Mouse (Mus musculus): ENCODE results near the gene Elmo1.

Elmo1 gene

DNA sequence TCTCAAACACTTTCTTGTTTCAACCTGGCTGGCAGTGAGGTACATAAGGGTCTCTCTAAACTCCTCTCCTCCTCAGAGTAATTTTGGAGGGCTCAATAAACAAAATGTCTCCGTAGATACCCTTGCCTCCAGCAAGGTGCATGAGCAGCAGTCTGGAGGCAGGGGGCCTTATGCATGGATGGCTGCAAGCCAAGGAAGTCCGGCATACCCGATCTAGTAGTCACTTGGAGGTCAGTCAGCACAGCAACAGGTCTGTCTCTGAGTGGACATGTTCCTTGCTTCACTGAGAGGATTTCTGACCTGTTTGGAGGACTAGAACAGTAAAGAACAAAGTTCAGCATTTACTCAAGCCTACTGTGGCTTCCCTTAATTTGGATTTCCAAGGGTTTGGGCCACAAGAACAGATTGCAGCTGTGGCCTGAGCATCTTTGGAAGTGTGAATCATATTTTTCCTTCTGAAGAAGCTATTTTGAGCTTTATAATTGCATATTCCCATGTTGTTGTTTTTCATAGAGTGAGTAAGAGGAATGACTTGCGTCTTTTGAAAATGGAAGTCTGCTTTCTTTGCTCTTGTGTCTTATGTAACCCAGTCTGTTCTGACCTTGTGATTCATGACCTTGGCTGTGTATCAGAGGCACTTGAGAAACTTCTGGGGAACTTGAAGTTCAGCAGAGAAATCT is 296.2 kb downstream of the Elmo1 start:
- no peak for DNase-seq (ENCODE audit: low spot score)

- no peak for DNase-seq (ENCODE audit: low spot score)
These were observed 302.6 kb downstream of the Elmo1 start for GRCm38 (mm10) chr13:20392824-20393598.

DNA sequence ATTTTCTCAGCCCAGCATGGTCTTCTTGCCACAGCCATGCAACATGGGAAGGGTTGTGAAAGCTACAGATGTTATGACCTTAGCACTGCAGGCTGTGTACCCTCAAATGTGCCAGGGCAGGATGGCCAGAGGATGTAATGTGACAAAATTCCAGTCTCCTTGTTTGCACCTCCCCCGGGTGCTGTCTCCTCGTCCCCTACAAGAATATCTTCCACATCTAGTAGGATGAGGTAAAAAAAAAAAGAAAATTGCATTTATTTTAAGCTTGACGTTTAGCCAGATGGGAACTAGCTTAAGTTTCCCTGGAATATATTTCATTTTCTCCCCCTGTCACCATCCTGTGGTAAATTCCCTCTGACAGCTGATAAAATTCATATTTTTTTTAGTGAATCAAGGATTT is 307.3 kb downstream of the Elmo1 start:
- DNase-seq (ENCODE audit: low spot score): no peak

DNA sequence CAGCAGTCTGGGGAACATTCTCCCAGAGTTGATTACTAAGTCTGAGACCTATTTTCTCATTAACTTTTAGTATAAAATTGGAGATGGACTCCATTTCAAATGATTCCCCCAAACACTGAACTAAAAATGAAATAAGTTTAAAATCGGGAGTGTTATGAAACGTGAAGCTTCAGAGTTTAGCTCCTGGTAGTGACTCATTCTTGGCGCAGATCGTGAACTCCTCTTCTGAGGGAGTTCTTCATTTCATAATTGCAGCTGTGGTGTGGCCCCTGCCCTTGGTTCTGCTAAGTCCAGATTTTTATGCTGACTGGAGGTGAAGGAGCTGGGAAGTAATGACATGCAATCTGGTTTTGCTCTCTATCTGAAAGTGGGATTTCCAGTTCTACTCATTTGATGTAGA is 307.9 kb downstream of the Elmo1 start:
- DNase-seq (ENCODE audit: low spot score): no peak

DNA sequence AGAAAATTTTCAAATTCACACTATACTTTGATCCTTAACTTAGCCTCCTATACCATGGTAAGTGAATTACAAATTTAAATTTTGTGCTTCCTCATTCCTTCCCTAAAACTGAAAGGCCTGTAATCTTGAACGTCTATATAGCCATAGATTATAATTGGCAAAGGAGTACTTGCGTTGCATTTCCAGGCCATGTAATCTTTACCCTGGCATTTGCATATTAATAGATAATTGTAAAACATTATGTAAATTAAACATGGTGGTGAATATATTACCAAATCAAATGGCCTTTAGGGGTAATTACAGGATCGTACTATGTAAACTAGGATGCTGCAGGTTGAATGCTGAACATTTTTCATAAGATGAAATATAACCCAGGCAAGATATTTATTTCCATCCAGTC is 314.1 kb downstream of the Elmo1 start:
- DNase-seq (ENCODE audit: low spot score): no peak

GRCm38 (mm10) chr13:20406470-20407213 is 316.2 kb downstream of the Elmo1 start:
- DNase-seq (ENCODE audit: low spot score): no peak

- no peak for DNase-seq (ENCODE audit: low spot score)
These were observed 320.1 kb downstream of the Elmo1 start for GRCm38 (mm10) chr13:20410306-20411101.

DNA sequence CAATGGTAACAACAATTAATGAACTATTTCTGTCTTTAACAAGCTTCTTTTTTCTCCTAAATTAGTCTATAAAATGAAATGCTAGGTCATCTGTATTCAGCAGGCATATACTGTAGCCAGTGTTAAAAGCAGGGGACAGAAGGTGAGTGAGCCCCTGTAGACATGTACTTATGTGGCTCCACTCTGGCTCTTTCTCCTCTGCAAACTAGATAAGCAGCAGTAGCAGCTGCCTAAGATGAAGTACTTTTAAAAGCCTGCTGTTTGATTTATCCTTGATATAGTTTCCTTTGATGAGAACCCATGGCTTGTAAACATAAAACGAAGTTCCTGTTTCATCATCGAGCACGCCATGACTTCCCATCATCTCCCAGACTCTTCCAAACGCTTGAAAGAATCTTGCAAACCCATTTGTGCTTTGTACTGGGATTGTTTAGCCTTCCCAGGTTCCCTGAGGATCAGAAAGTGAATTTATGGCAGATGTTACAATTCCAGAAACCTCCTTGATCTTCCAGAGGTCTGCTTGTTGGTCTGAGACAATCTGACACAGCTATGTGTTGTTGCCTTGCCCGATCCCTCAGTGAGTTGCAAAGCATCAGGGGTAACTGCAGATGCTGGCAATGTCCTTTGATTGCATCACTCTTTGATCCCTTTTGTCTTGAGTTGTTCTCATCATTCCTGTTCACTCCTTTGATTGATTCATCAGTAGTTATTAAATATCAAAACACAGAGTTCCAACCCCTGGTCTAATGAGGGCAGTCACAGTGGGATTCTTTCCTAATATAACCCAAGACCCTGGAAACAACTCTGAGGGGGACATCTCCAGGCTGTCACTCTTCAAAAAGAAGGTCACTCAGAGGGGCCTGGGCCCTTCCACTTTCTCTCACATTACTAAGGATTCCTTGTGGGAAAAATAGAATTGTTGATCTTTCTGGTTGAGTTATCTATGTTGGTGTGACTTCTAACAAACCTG is 326.6 kb downstream of the Elmo1 start:
- no peak for DNase-seq (ENCODE audit: low spot score)

- DNase-seq (ENCODE audit: low spot score): no peak
These were observed 340.6 kb downstream of the Elmo1 start for GRCm38 (mm10) chr13:20430998-20431397.

DNA sequence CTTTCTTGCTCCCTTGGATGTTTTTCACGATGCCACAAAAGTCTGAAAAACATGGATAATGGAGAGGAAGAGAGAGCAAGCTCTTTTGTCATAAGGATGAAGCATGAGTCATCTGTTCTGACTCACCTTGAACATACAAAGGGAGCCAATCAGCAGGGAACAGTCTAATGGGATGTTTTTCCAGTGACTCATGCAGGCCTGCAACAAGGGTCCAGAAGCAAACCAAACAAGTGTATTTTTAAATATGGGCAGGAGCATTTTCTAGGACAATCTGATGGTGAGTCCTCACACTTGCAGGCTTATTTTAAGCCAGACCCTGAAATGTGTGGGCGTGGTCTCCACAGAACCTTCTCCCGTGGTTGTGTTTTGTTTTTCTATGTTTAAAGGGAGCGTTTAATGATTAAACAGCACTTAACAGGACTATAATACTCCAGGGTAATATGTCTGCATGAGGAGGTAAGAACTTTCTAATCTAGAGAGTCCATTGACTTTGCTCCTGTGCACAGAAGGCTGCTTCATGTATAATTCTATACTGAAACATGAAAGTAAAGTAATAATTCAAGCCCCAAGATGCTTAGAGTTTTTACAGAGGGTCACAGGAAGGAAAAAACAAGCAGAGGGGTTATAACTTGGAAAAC is 342.9 kb downstream of the Elmo1 start:
- no peak for DNase-seq (ENCODE audit: low spot score)

GRCm38 (mm10) chr13:20434071-20434470 is 343.7 kb downstream of the Elmo1 start:
- DNase-seq (ENCODE audit: low spot score): no peak

- no peak for DNase-seq (ENCODE audit: low spot score)
These were observed 349.1 kb downstream of the Elmo1 start for GRCm38 (mm10) chr13:20439488-20439887.

DNA sequence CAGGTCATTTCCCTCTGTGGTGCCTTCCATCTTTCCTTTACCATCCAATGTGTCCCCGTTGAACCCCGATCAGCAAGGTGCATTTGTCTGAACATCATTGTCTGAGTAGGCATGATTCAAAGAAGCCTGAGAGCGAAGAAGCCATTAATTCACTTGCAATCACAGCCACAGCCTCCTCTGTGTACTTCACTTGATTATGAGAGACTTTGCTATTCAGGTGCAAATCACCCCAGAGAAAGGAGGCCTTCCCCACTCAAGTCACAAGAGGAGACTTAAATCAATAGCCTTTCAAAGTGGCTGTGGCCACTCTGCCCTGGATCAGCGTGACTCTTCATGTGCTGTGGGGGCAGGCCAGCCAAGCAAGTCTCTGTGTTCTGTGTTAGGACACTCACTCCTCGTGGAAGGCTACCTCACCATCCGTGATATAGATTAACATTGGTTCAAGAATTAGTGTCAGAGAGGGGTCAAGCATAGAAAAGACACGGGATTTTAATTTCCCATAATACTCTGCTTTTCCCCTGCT is 360.5 kb downstream of the Elmo1 start:
- no peak for DNase-seq (ENCODE audit: low spot score)

DNA sequence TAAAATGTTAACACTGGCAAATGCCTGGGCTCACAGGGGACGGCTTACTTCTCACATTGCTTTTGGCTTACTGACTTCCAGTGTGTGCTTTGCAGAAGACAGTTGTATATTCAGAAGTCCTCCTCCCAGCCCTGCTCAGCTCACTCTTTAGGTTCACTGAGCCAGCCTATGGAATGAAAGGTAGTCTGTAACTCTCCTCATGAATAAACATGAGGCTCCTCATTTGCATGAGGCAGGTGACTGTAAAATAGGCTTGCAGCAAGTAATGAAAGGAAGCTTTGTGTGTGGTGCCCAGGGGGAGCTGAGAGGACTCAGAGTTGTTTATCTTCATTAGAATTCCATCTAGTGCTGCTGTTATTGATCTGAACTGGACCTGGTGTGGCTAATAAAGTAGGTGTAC is 364.0 kb downstream of the Elmo1 start:
- DNase-seq (ENCODE audit: low spot score): no peak

DNA sequence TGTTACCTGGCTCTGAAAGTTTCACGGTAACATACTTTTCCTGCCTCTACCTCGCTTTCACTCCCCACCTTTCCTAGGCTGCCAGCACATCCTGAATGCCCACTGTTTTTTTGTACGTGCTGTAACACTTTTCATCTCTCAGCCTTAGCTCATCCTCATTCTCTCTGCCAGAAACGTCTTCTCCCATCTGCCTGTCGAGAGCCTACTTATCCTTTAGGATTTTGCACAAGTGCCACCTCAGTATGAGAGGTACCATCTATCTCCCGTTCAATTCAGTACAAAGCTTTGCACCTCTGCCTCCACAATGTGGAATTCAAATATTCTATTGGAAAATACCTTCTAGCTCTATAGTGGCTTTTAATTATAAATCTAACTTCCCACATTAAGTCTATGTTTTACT is 369.7 kb downstream of the Elmo1 start:
- no peak for DNase-seq (ENCODE audit: low spot score)

DNA sequence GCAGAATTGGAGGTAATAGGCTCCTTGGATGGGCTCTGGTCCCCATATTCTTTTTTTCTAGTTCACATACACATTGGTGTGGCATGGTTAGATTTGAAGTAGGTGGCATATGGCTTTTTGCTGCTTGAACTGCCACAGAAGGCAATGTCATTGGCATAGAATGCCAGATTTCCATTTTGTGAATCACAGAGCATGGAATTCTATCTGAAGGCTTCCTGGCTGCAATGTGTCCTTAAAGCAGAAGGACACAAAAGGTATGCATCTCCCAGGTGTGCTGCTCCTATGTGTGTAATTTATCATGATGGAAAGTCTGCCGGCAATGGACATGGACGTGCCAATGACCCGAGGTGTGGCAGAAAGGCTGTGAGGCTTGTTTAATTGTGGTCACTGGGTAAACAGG is 371.2 kb downstream of the Elmo1 start:
- DNase-seq (ENCODE audit: low spot score): no peak

- no peak for DNase-seq (ENCODE audit: low spot score)
These were observed 373.8 kb downstream of the Elmo1 start for GRCm38 (mm10) chr13:20464161-20464560.

DNA sequence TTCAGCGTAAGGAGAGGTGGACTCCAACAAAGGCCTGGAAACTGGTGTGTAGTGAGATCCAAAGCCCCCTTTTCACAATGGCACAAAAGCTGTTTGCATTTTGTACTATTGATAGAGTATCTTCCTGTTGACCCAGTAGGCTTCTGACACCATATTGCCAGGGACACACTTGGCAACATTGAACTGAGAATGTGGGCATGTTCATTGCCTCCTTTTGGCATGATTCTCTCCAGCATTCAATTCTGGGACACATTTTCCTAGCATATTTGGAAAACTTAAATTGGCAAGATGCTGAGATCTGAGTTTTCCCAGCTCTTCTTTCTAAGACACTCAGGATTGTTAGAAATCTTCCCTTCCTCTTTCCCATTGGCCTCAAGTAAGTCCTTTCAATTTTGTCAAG is 377.0 kb downstream of the Elmo1 start:
- DNase-seq (ENCODE audit: low spot score): no peak

GRCm38 (mm10) chr13:20471732-20472131 is 381.3 kb downstream of the Elmo1 start:
- DNase-seq (ENCODE audit: low spot score): peak; percentile 59

DNA sequence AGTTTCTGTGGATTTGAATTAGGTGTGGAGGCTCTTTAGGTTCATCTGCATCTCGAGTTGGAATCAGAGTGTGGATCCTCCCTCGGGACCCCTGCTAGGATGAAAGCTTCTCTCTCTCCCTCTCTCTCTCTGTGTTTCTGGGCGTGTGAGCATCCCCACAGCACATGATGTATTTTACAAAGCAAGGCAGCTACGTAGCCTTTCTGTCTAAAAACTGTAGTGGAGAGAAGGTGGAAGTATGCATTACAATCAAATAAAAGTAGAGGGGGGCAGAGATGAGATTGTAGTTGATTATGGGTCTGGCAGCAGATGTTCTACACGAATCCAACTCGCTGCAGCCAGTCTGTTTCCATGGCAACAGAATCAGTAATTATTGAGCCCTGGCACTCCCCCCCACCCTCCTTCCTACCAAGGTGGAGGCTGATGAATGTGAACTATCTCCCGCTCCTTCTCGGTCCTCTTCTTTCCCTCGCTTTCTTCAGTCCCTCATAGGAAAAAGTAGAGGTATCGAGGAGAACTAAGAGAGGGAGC is 382.0 kb downstream of the Elmo1 start:
- no peak for DNase-seq (ENCODE audit: low spot score)

Measured in ovary, postnatal 36 days (tissue).